Mouse (Mus musculus): ENCODE results near the gene Sae1.
"Not testable (repeated sequence)": the region's sequence is repeated elsewhere in the genome, so short reads cannot be mapped to it uniquely, and the experiment has no call there.

The Sae1 gene

GRCm38 (mm10) chr7:16402968-16403948 lies 15.7 kb upstream of the Sae1 start:
- DNase-seq (ENCODE audit: low read depth, low spot score): no peak

- no peak for DNase-seq (ENCODE audit: low read depth, low spot score)
Measured at GRCm38 (mm10) chr7:16402449-16402848, 14.8 kb upstream of the Sae1 start.

GRCm38 (mm10) chr7:16401991-16402431 lies 14.4 kb upstream of the Sae1 start:
- peak; percentile 90 for DNase-seq (ENCODE audit: low read depth, low spot score)

GRCm38 (mm10) chr7:16400689-16401611 lies 13.3 kb upstream of the Sae1 start, which contains the start of gene Zc3h4:
Gene Zc3h4 (plus strand): TSS chr7:16400910.
- peak; percentile 78 for DNase-seq (ENCODE audit: low read depth, low spot score)

- DNase-seq (ENCODE audit: low read depth, low spot score): peak; percentile 94
Measured at GRCm38 (mm10) chr7:16399820-16400688, 12.4 kb upstream of the Sae1 start.

DNA sequence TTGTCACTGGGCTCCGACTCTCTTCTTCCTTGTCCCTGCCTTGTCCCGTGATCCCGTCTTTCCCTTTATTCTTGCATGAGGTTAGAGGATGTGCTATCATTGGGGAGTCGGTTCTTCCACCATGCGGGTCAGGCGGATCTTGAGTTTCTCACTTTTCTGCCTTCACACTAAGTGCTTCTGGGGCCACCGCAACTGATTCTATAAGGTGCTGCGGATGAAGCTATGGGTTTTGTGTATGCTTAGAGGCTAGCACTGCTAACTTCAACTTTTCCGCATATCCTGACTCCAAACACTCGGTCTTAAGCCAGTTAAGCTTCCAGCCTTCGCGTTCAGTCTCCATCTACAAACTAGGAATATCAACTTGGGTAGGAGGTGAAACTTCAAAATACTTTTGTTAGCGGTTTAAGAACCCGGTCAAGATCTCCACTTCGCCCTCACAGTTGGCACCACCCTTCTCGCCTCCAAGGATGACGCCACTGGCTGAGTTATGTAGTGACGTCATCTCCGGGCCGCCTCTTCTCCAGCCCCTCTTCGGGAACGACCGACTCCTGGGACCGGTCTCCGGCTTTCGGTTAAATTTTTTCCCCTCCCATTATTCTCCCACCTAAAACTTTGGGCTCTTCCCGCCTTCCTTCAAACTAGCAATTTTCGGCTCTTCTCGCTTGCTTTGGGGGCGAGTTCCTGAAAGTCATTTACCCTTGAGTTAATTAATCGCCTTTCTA lies 11.7 kb upstream of the Sae1 start:
- DNase-seq (ENCODE audit: low read depth, low spot score): peak; percentile 92

DNA sequence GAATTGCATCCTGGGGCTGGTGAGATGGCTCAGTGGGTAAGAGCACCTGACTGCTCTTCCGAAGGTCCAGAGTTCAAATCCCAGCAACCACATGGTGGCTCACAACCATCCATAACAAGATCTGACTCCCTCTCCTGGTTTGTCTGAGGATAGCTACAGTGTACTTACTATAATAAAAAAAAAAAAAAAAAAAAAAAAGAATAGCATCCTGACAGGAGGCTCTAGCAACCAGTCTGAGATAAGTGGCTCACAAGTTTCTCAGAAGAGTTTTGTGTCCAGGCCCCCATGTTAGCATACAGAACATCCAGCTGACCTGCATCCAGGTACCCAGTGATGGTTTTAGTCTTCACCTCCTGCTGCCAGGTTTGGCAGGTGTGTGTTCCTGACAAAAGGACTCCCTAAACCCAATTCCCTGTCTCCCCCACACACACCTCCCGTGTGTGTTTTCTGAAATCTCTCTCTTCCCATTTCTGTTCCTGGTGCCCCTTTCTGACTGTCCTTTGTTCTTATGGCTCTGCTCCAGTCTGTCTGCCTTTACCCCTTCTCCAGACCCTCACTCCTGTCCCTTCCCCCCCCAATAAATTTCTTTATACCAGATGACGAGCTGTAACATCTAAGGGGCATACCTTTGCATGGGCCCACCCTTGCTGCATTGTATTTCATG lies 10.9 kb upstream of the Sae1 start:
- no peak for DNase-seq (ENCODE audit: low read depth, low spot score)

DNA sequence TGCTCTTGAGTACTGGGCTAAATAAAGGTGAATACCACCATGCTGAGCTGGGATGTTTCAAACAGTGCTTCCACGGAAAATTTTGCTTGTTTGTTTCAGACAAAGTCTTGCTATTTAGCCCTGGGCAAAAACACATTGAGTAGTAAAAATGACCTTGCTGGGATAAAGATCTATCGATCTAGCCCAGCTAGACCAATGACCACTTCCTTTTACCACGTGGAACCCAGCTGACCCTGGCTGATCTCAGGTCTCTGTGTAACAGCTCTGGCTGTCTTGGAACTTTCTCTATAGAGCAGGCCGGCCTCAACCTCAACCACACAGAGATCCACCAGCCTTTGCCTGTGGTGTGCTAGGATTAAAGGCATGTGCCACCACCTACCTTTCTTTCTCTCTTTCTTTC lies 9.9 kb upstream of the Sae1 start:
- DNase-seq (ENCODE audit: low read depth, low spot score): no peak

GRCm38 (mm10) chr7:16395944-16396343 lies 8.3 kb upstream of the Sae1 start:
- no peak for DNase-seq (ENCODE audit: low read depth, low spot score)

DNA sequence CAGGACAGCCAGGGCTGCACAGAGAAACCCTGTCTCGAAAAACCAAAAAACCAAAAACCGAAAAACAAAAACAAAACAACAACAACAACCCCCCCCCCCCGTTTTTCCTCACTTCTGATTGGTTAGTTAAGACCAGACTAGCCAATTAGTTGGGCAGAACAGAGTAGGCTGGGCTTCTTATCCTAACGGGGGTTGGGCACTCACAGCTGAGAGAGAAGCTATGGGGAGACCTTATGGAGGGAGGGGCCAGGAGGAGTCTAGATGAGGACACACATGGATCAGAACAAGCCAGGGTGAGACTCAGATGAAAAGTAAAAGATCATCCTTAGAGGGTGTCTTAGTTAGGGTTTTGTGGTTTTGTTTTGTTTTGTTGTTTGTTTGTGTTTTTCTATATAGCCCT lies 5.3 kb upstream of the Sae1 start:
- DNase-seq (ENCODE audit: low read depth, low spot score): no peak

DNA sequence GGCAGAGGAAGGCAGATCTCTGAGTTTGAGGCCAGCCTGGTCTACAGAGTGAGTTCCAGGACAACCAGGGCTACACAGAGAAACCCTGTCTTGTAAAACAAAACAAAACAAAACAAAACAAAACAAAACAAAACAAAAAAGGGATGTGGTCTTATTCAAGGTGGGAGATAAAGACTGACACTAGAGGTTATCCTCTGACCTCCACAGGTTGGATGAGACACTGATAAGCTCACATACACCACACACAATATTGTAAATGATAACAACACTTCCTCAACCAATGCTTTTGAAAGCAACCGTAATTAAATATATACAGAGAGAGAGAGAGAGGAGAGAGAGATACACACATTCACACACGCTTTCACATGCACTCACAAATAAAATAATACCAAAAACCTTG lies 2.3 kb upstream of the Sae1 start:
- DNase-seq (ENCODE audit: low read depth, low spot score): not testable (repeated sequence)

GRCm38 (mm10) chr7:16376505-16376904 lies 11.1 kb downstream of the Sae1 start:
- peak; percentile 56 for DNase-seq (ENCODE audit: low read depth, low spot score)

- no peak for DNase-seq (ENCODE audit: low read depth, low spot score)
Measured at GRCm38 (mm10) chr7:16374989-16375388, 12.6 kb downstream of the Sae1 start.

DNA sequence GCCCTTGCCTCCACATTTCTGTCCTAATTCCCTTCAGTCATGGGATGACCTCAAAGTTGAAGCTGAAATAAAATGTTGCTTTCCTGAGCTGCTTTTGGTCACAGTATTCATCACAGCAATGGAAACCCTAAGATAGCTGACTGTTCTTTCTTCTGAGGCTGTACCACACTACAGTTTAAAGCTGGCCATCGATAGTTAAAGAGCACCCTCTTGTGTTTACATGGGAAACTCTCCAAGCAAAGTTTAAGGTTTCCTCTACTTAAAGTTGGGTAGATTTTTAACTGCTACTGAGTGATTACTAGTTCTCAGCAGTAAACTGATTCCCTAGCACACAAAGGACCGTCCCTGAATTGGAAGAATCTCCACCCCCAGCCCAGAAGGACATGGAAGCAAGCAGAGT lies 13.9 kb downstream of the Sae1 start:
- no peak for DNase-seq (ENCODE audit: low read depth, low spot score)

GRCm38 (mm10) chr7:16370596-16370995 lies 17.0 kb downstream of the Sae1 start:
- DNase-seq (ENCODE audit: low read depth, low spot score): no peak

DNA sequence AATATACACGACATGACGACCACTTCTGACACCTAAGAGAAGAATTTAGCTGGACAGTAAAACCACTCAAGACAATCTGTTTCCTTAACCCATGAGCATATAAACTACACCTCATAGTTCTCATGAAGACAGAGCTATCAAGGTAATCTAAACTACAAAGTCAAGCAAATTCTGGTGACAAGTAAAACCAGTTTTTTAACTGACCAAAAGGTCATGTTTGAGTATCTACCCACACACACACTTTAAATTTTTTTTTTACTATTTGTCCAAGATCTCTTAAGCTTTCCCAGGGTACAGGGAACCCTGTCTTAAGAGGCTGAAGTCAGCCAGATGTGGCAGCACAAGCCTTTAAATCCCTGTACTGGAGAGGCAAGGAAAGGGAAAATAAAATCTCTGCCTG lies 18.8 kb downstream of the Sae1 start:
- DNase-seq (ENCODE audit: low read depth, low spot score): no peak

- no peak for DNase-seq (ENCODE audit: low read depth, low spot score)
Measured at GRCm38 (mm10) chr7:16366669-16367068, 20.9 kb downstream of the Sae1 start.

GRCm38 (mm10) chr7:16366133-16366646 lies 21.4 kb downstream of the Sae1 start:
- DNase-seq (ENCODE audit: low read depth, low spot score): no peak

DNA sequence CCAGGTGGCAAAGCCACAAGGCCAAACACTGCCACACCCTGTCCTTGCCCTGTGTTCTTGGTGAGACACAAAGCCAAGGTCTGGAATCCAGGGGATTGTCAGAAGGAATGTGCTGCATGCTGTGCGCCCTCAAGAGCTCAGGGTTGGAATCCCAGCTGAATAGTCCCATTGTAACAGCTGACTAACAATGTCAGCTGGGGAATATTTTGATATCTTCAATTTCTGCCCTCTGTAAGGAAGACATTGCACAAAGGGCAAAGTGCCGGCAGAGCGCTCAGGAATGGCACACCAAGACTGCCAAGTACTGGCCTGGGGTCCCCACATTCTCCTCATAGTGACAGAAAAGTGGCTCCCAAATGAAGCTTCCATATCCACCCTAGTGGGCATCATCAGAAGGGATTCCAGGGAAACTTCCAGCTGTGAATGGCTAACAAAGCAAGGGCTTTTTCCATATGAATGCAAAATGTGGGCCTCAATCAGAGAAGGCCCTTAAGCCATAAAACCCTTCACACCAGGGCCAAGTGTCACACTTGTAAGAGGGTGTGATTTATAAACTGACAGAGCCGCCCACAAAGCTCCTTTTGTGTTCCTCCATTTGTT lies 22.6 kb downstream of the Sae1 start:
- no peak for DNase-seq (ENCODE audit: low read depth, low spot score)
